Mouse (Mus musculus): ENCODE measurements around the gene Gm3005. TPM values are rescaled to one million over a fixed set of nuclear protein-coding genes. Genes with fewer than 3 reads are reported as not detected.
"Not testable (repeated sequence)": the region's sequence is repeated elsewhere in the genome, so short reads cannot be mapped to it uniquely, and the experiment has no call there.

Gm3005 gene
- 0.59 and 0.64 TPM in 2 replicates for polyA plus RNA-seq (2014; fragmentation: Nextera tagmentation; extraction: Ambion mirVana)

DNA sequence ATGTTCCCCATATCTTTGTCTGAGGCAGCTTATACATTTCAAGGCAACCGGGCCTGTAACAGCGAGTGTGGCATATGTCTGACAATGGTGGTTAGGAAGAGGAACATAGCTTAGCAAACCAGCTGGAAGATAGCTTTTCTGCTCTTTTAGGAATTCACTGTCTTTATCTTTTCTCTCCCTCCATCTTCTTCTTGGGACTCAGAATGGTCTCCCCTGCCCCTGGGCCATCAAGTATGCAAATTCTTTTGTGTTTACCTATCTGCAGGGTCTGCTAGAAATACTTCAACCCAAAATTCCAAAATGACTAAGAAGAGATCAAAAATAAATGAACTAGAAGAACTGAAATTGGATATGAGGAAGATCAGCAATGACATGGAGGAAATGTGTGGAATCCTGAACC is at the start of gene Gm3005:
Gm3005 (plus strand) TSS at position 301 of the 400 bp plus-strand sequence.
- not testable (repeated sequence) for H3K4me1 ChIP-seq (ENCODE audit: insufficient read depth); H3K4me3 ChIP-seq (ENCODE audit: low read depth, low read length); DNase-seq; H3K27ac ChIP-seq (ENCODE audit: low read depth); H3K9ac ChIP-seq; H3K27me3 ChIP-seq (ENCODE audit: insufficient read depth, low read length); H3K36me3 ChIP-seq (ENCODE audit: insufficient read depth); H3K4me2 ChIP-seq; H3K9me3 ChIP-seq (ENCODE audit: low read depth, low read length); ATAC-seq (ENCODE audit: insufficient read depth)
- WGBS, result no CpG with 5 or more reads among the region's 2 CpGs

DNA sequence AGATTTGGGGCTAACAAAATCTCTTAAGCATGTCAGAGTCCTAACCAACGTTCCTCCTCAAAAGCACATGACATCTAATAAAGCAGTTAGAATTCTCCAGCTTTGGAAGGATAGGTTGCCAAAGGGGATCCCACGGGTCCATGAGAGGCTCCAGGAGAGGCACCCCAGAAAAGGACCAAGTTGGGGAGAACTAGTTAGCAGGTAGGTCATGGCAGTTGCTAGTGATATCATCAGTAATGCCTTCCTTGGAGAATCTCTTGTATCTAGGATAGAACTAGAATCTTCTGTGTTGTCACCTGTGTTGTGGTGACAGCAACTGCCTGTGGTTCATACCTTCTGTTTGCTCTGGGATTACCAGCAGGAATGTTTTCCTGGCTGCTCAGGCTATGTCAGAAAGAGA is 33.1 kb upstream of the Gm3005 start, which contains the start of gene Gm10413:
Gm10413 (plus strand) TSS at position 301 of the 400 bp plus-strand sequence.
- WGBS, result no CpG with 5 or more reads among the region's 2 CpGs
- H3K36me3 ChIP-seq (ENCODE audit: insufficient read depth), result not testable (repeated sequence)

DNA sequence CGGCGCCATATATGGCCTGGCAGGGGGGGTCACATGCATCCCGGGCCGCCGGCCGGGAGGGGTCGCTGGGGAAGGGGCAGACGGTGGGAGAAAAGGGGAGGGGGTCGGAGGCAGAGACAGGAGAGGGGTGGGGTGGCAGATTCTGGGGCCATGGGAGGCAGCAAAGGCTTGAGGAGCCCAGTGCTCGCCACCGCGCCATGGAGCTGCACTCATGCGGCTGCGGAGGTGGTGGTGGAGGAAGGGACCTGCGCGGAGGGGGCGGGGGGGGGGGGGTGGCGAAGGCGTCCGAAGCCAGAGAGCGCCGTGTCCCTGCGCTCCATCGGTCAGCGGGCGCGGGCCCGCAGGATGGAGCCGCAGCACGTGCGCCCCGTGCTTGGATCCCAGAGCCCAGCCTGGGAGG is 15.6 kb upstream of the Gm3005 start, which contains the start of gene Gm10409:
Gm10409 (plus strand) TSS at position 301 of the 400 bp plus-strand sequence.
- H3K9me3 ChIP-seq (ENCODE audit: low read depth, low read length); H3K27ac ChIP-seq (ENCODE audit: low read depth); DNase-seq; H3K36me3 ChIP-seq (ENCODE audit: insufficient read depth); H3K4me2 ChIP-seq; ATAC-seq (ENCODE audit: insufficient read depth); H3K4me1 ChIP-seq (ENCODE audit: insufficient read depth); H3K9ac ChIP-seq; H3K27me3 ChIP-seq (ENCODE audit: insufficient read depth, low read length); H3K4me3 ChIP-seq (ENCODE audit: low read depth, low read length): not testable (repeated sequence)
- no CpG with 5 or more reads among the region's 32 CpGs for WGBS

More for the DNA sequence above, 33.1 kb upstream of the Gm3005 start, which contains the start of gene Gm10413:
- H3K27me3 ChIP-seq (ENCODE audit: insufficient read depth, low read length); ATAC-seq (ENCODE audit: insufficient read depth); DNase-seq; H3K9ac ChIP-seq; H3K27ac ChIP-seq (ENCODE audit: low read depth); H3K4me3 ChIP-seq (ENCODE audit: low read depth, low read length); H3K9me3 ChIP-seq (ENCODE audit: low read depth, low read length); H3K4me1 ChIP-seq (ENCODE audit: insufficient read depth); H3K4me2 ChIP-seq: not testable (repeated sequence)

DNA sequence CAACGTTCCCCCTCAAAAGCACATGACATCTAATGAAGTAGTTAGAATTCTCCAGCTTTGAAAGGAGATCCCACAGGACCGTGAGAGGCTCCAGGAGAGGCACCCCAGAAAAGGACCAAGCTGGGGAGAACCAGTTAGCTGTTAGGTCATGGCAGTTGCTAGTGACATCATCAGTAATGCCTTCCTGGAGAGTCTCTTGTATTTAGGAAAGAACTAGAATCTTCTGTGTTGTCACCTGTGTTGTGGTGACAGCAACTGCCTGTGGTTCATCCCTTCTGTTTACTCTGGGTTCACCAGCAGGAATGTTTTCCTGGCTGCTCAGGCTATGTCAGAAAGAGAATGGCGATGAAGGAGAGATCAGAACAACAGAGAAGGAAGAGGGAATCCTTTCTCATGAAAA is 21.2 kb downstream of the Gm3005 start, which contains the start of gene Gm10408:
Gm10408 (plus strand) TSS at position 301 of the 400 bp plus-strand sequence.
- no CpG with 5 or more reads among the region's 3 CpGs for WGBS
- H3K9ac ChIP-seq; H3K27ac ChIP-seq (ENCODE audit: low read depth); DNase-seq; H3K36me3 ChIP-seq (ENCODE audit: insufficient read depth); H3K27me3 ChIP-seq (ENCODE audit: insufficient read depth, low read length); H3K4me3 ChIP-seq (ENCODE audit: low read depth, low read length); H3K4me1 ChIP-seq (ENCODE audit: insufficient read depth); H3K9me3 ChIP-seq (ENCODE audit: low read depth, low read length); ATAC-seq (ENCODE audit: insufficient read depth); H3K4me2 ChIP-seq: not testable (repeated sequence)

DNA sequence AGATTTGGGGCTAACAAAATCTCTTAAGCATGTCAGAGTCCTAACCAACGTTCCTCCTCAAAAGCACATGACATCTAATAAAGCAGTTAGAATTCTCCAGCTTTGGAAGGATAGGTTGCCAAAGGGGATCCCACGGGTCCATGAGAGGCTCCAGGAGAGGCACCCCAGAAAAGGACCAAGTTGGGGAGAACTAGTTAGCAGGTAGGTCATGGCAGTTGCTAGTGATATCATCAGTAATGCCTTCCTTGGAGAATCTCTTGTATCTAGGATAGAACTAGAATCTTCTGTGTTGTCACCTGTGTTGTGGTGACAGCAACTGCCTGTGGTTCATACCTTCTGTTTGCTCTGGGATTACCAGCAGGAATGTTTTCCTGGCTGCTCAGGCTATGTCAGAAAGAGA is 206.3 kb downstream of the Gm3005 start, which contains the start of gene Gm3012:
Gm3012 (plus strand) TSS at position 301 of the 400 bp plus-strand sequence.
- not testable (repeated sequence) for H3K9me3 ChIP-seq (ENCODE audit: low read depth, low read length); H3K4me2 ChIP-seq; DNase-seq; H3K27me3 ChIP-seq (ENCODE audit: insufficient read depth, low read length); H3K4me3 ChIP-seq (ENCODE audit: low read depth, low read length); H3K36me3 ChIP-seq (ENCODE audit: insufficient read depth); H3K27ac ChIP-seq (ENCODE audit: low read depth); H3K9ac ChIP-seq; ATAC-seq (ENCODE audit: insufficient read depth); H3K4me1 ChIP-seq (ENCODE audit: insufficient read depth)
- WGBS, result no CpG with 5 or more reads among the region's 2 CpGs

Other genes starting within 250 kb of the Gm3005 start
- not detected in 2 replicates for gene Gm5795, start 239.8 kb upstream of the Gm3005 start, polyA plus RNA-seq (2014; fragmentation: Nextera tagmentation; extraction: Ambion mirVana)
- 4.9 and 5.6 TPM in 2 replicates for gene D830030K20Rik, start 219.6 kb upstream of the Gm3005 start, polyA plus RNA-seq (2014; fragmentation: Nextera tagmentation; extraction: Ambion mirVana)
- gene Gm2956, start 95.5 kb upstream of the Gm3005 start, polyA plus RNA-seq (2014; fragmentation: Nextera tagmentation; extraction: Ambion mirVana), result not detected in 2 replicates
- gene Gm10413, start 33.0 kb upstream of the Gm3005 start, polyA plus RNA-seq (2014; fragmentation: Nextera tagmentation; extraction: Ambion mirVana), result not detected in 2 replicates
- gene Gm10409, start 15.5 kb upstream of the Gm3005 start, polyA plus RNA-seq (2014; fragmentation: Nextera tagmentation; extraction: Ambion mirVana), result 1.2 and 1.3 TPM in 2 replicates
- not detected in 2 replicates for gene Gm10408, start 21.3 kb downstream of the Gm3005 start, polyA plus RNA-seq (2014; fragmentation: Nextera tagmentation; extraction: Ambion mirVana)
- not detected in 2 replicates for gene Gm3012, start 206.4 kb downstream of the Gm3005 start, polyA plus RNA-seq (2014; fragmentation: Nextera tagmentation; extraction: Ambion mirVana)
- gene Gm3020, start 223.9 kb downstream of the Gm3005 start, polyA plus RNA-seq (2014; fragmentation: Nextera tagmentation; extraction: Ambion mirVana), result 1.2 and 1.3 TPM in 2 replicates